Mouse (Mus musculus) erythroblast, embryonic 14.5 days (primary cell): Measurements from ENCODE around the gene Tal1.

Experiments used
- GATA1 ChIP-seq: IDR thresholded peaks from 2 replicates; pipeline ENCODE4 v1.6.1; 2012; ENCODE audit warnings: low read length, inconsistent platforms, mixed read lengths
- TAL1 ChIP-seq: IDR thresholded peaks from 3 replicates; pipeline ENCODE4 v1.6.1; 2012; ENCODE audit warnings: low read length, inconsistent platforms, mixed read lengths

GRCm38 (mm10) chr4:115014276-115014675 lies 42.0 kb upstream of the Tal1 start:
- TF ChIP-seq GATA1 (no peak), TAL1 (no peak)
